Mouse (Mus musculus): ENCODE results near the gene Matn3.
"Not testable (repeated sequence)": the region's sequence is repeated elsewhere in the genome, so short reads cannot be mapped to it uniquely, and the experiment has no call there.

Matn3 gene

DNA sequence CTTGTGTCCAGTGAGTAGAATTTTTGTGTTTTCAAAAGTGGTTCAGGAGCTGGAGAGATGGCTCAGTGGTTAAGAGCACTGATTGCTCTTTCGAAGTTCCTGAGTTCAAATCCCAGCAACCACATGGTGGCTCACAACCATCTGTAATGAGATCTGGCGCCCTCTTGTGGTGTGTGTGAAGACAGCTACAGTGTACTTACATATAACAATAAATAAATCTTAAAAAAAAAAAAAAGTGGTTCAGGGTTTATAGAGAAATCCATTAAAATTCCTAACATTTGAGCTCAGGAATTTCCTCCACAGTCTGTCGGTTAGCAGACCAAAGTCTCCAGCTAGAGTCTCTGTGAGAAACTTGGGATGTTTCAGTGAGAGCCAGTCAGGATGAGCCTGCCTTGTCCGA is 11.5 kb upstream of the Matn3 start:
- not testable (repeated sequence) for DNase-seq (ENCODE audit: low read depth, low spot score)

GRCm38 (mm10) chr12:8939490-8939889 is 8.2 kb upstream of the Matn3 start:
- no peak for DNase-seq (ENCODE audit: low read depth, low spot score)

- DNase-seq (ENCODE audit: low read depth, low spot score): no peak
These were observed 7.4 kb upstream of the Matn3 start for GRCm38 (mm10) chr12:8940011-8941005.

- DNase-seq (ENCODE audit: low read depth, low spot score): no peak
These were observed 6.6 kb upstream of the Matn3 start for GRCm38 (mm10) chr12:8941131-8941615.

GRCm38 (mm10) chr12:8941699-8942392 is 5.9 kb upstream of the Matn3 start:
- no peak for DNase-seq (ENCODE audit: low read depth, low spot score)

DNA sequence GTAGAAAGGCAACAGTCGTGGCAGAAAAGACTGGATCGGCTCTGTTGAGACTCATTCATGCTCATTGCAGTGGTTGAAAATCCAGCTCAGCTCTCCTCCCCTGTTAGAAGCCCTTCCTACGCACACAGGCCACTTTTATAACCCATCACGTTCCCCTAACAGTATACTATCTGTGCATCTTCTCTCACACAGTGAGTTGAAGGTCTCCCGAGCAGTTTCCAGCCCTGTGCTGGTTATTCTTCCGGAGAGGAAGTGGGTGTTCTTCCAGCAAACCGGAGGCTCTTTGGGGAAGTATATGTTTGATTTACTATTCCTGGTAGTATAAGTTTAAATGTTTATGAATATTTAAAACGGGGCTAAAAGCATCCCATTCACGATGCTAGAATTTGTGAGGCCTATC is 566 bp upstream of the Matn3 start:
- DNase-seq (ENCODE audit: low read depth, low spot score): no peak

- no peak for DNase-seq (ENCODE audit: low read depth, low spot score)
These were observed 5.4 kb downstream of the Matn3 start for GRCm38 (mm10) chr12:8953136-8953535.

DNA sequence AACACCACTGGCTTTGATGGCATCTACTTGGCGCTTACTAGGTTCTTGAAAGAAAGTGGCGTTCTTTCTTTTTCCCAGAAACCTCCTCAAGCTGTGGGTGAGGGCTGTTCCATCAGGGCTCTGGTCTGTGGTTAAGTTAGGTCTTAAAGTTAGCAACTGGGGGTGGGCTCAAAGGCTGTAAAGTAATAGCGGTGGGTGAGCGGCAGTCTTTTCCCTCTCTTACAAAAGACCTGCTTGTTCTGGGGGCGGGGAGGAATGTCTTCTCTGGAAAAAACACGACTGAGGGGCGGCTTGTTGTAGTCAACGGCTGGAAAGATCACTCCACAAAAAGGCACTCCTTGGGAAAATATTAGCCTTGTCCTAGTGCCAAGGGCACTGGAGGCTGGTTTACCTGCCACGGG is 6.4 kb downstream of the Matn3 start:
- no peak for DNase-seq (ENCODE audit: low read depth, low spot score)

GRCm38 (mm10) chr12:8961607-8962316 is 14.0 kb downstream of the Matn3 start:
- DNase-seq (ENCODE audit: low read depth, low spot score): no peak

GRCm38 (mm10) chr12:8969828-8970227 is 22.1 kb downstream of the Matn3 start:
- no peak for DNase-seq (ENCODE audit: low read depth, low spot score)

GRCm38 (mm10) chr12:8973820-8974465 is 26.2 kb downstream of the Matn3 start, which contains the start of gene Wdr35:
Gene Wdr35 (plus strand): TSS chr12:8973892.
- peak; percentile 67 for DNase-seq (ENCODE audit: low read depth, low spot score)

GRCm38 (mm10) chr12:8975076-8975475 is 27.3 kb downstream of the Matn3 start:
- DNase-seq (ENCODE audit: low read depth, low spot score): no peak

GRCm38 (mm10) chr12:8993231-8993630 is 45.5 kb downstream of the Matn3 start:
- DNase-seq (ENCODE audit: low read depth, low spot score): no peak

DNA sequence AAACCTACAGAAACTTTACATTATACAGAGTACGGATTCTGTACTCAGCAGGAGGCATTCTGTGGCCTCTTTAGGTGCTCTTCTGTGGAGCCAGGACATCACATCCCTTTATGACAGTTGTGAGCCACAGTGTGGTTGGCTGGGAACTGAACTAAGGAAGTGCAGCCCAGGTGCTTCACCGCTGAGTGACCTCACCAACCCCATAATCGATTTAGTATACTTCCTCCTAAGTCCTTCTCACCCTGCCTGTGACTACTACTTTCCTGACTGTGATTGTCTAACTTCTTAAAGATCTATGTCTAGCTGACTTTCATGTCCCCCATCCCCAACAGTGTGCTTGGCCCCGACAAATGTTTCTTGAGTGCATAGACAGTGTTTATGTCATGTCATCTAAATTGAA is 50.6 kb downstream of the Matn3 start:
- DNase-seq (ENCODE audit: low read depth, low spot score): no peak

DNA sequence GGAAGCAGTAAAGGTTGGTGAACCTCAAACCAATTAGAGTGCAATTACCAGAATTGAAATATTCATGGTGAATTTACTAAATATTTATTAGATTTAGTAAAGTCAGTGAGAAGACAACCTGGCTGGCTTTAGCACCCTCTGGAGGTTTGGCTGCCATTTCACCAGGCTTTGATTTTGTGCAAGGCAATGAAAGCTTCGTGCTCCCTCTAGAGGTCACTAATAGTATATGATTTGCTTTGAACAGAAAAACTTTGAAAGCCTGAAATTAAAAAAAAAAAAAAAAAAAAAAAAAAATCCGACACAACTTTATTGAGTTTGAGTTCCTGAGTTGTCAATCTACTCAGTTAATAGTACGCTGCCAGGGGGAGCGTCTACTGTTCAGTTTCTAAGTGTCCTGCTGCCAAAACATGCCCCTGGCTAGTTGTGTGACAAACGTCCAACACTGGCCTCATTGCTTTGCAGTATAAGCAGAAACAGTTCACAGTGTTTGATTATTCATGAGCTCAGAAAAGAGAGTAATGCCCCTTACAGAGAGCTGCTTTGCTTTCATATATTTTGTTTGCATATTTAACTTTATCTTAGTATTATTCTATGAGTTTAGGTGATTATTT is 54.4 kb downstream of the Matn3 start:
- peak; percentile 5 for DNase-seq (ENCODE audit: low read depth, low spot score)

- DNase-seq (ENCODE audit: low read depth, low spot score): no peak
These were observed 59.4 kb downstream of the Matn3 start for GRCm38 (mm10) chr12:9007146-9007545.

DNA sequence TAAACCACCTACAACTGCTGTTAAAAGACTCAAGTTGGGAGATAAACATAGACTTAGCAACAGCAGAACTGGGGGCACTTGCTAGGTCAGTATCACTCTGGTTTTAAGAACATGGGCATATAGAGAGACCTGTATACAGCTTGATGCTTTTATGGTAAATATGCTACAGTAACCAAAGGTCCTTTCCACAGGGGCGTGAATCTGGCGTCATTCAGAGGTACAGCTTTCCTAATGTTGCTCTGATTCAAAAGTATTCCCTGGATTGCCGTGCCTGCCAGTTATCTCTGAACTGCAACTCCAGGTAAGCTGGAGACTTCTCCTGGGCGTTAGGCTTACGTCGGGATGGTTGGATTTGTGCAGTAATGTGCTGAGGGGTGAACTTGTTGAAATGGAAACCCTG is 60.1 kb downstream of the Matn3 start:
- DNase-seq (ENCODE audit: low read depth, low spot score): no peak

- no peak for DNase-seq (ENCODE audit: low read depth, low spot score)
These were observed 62.6 kb downstream of the Matn3 start for GRCm38 (mm10) chr12:9010311-9010710.

GRCm38 (mm10) chr12:9016376-9016775 is 68.6 kb downstream of the Matn3 start:
- no peak for DNase-seq (ENCODE audit: low read depth, low spot score)

DNA sequence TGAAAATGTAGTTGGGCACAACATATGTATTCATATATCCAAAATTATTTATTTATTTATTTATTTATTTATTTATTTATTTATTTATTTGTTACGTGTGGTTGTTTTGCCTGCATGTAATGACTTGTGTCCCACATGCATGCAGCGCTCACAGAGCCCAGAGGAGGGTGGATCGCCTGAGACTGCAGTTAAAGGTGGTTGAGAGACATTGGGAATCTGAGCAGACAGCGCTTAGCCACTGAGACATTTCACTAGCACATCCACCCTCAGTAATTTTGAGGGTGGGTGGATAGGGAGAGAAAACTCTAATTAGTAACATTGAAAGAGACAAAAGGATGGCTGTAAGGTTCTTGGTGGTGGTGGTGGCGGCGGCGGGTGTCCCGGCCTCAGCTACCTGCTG is 72.7 kb downstream of the Matn3 start:
- no peak for DNase-seq (ENCODE audit: low read depth, low spot score)

- DNase-seq (ENCODE audit: low read depth, low spot score): no peak
These were observed 73.3 kb downstream of the Matn3 start for GRCm38 (mm10) chr12:9020986-9021385.
